Mouse (Mus musculus) adrenal gland, postnatal 14 days (tissue): ENCODE measurements around the gene Hsd17b2. TPM values are rescaled to one million over a fixed set of nuclear protein-coding genes. Genes with fewer than 3 reads are reported as not detected.
"Not testable (repeated sequence)": the region's sequence is repeated elsewhere in the genome, so short reads cannot be mapped to it uniquely, and the experiment has no call there.

ENCODE experiments used
- DNase-seq: peaks from one replicate; pipeline ENCODE4 v3.0.0; 2021; ENCODE audit warnings: mixed read lengths
- total RNA-seq: library from RNA; stranded (reverse); gene quantifications from 2 replicates; pipeline ENCODE4 v1.2.3, GENCODE M21; 2021

Gene Hsd17b2
- total RNA-seq, 1 experiment from 2014 or later = 25.3 TPM

DNA sequence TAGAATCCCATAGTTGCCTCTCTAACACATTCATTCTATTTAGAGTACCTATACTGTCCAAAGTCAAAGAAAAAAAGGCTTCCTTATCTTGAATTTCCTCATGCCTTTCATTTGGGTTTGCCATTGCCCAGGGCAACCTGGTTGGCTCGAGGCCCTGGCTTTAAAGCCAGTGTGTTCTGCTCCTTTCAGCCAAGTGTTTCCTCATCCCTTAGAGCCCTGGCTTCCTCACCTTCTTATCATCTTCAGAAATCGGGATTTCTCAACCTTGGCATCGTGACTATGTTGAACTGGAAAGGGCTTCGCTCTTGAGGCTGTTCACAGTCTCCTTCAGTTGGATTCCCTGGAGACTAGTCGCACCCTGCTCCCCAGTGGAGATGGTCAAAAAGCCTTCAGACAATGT, 12.9 kb downstream of the Hsd17b2 start:
- peak; percentile 60 for DNase-seq

- no peak for DNase-seq
These were observed 14.2 kb downstream of the Hsd17b2 start for GRCm38 (mm10) chr8:117715896-117716295.

DNA sequence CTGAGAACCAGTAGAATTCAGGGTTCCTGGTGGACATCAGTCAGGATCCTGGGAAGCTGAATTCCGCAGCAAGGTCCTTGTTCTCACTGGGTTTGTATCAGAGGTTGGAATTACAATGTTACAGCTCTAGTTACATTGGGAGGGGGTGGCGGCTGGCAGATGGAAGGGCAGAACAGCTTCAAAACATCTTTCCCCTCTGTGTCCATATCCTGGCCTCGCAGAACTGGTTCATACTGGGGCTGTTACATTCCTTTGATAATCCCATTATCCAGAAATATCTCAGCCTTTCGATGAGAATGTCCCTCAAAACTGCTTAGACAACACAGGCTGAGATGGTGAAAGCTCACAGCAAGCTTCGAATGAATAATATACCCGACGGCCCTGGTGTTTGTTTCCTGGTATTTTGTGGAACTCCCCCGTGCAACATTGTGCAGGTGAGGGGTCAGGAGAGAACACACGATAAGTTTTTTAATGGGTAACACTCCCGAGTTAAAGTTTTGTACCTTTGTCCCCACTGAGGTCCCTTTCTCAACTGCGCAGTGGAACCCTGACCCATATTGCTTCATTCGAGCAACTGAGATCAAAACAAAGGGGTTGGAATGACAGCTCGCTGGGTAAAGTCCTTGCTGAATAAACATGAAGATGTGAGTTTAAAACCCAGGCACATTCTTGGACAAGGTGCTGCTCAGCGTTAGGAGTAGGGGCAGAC, 16.6 kb downstream of the Hsd17b2 start:
- no peak for DNase-seq

GRCm38 (mm10) chr8:117726467-117726866, 24.8 kb downstream of the Hsd17b2 start:
- DNase-seq = no peak

DNA sequence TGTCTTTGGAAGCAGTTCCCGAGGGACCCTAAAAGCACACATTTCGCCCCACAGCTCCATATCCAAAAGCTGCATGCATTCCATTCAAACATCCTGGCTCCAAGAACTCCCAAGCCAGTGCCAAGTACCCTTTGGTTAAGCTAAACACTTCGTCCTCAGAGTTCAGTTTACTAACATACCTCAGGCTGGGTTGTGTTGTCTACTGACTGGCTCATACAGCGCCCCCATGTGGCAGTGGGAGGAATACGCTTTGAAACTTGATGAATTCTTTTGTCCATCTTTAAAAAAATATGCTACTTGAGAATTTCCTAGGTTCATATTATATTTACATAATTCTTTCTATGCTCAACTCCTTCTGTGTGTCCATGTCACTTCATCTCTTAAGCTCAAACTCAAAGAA, 25.9 kb downstream of the Hsd17b2 start:
- peak; percentile 27 for DNase-seq

- no peak for DNase-seq
These were observed 26.5 kb downstream of the Hsd17b2 start for GRCm38 (mm10) chr8:117728234-117728633.

DNA sequence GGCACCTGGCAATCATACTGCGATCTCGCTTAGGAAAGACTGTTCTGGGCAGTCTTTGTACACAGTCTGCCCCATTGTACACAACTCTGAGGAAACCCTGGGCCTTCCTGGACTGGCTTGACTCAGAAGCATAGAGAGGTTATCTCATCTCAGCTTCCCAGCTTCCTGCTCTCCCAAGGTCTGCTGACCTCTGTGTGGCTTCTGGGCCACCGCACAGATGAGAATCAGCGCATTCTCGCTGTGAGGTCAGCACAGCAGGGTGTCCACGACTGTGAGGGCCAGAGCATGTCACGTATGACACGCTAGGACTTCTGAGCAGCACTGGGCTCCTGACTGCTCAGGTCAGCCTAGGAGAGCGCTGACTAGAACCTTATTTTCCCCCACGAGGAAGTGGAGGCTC, 29.3 kb downstream of the Hsd17b2 start:
- no peak for DNase-seq

DNA sequence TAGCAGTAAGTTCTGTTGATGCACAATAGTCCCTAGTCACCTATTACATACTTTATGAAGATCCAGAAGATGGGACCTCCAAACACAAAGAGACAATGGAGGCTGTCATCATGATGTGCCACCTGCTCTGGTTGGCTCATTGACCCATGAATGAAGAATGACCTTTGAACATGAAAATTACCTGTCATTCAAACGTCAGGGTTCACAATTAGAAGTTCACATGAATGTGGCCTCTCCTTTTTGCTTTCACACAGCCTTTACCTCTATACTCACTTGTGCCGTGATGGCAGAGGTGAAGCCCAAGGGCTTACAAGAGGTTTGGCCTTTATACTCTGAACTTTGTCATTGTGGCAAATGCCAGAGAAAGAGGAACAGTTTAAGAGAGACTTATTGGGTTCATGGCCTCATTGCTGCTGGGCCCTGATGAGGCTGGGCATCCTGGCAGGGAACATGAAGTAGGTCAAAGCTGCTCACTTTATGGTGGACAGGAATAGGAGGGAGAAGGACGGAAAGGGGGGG, 35.0 kb downstream of the Hsd17b2 start:
- no peak for DNase-seq

DNA sequence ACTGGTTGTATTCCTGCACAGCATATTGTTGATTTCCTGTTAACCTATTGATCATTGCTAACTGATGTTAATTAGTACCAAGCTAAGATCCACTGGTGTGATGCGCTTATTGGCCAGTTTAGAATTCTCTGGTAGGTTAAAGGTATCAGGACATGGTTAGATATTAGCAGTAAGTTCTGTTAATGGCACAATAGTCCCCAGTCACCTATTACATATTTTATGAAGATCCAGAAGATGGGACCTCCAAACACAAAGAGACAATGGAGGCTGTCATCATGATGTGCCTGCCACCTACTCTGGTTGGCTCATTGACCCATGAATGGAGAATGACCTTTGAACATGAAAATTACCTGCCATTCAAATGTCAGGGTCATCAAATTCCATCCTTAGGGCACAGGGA, 36.5 kb downstream of the Hsd17b2 start:
- DNase-seq = not testable (repeated sequence)

DNA sequence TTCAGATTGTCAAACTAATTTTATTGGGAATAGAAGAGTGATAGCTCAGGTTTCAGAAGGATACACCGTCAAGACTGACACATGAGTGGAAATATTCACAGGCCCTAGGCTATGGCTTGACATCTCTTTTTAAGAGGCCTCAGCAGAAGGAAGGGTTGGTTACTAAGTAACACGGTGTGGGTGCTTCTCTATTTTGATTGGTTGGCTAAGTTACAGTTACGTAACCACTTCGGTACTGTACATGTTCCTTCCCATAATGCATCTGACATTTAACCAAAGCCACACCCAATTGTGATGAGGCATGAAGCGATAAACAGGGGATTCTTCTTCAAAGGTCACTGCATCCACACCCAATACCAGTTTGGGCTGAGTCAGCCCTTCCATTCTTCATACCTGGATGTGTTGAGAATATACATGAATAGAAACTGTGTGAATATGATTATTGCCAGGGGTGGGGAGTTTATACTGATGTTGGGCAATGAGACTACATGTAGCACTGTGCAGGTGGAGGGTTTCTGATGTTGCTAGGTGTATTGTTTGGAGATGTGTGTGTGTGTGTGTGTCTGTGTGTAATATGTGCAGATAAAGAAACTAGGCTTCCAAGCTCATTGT, 38.8 kb downstream of the Hsd17b2 start:
- DNase-seq = no peak

DNA sequence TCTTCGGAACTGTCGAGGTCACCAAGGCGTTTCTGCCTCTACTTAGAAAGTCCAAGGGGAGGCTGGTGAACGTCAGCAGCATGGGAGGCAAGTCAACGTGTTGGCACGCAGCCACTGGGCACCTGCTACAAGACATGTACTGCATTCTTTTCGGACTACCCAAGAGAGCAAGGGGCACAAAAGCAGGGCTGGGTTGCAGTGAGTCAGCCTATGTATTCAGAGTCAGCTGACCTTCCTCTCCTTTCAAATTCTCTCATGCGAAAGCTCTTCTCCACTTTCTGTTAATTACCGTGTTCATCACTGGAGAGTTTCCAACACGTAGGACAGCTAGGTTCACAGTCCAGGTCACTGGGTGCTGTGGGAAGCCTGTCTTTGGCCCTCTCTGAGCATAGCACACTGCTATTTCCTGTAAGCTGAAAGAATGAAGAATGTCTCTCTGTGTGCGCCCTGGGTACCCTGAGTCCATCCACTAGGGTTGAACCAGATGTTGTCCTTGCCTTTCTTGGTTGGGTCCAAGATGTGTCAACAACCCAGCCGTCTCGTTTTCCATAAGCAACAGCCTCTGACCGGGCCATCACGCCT, 40.8 kb downstream of the Hsd17b2 start:
- DNase-seq = no peak

DNA sequence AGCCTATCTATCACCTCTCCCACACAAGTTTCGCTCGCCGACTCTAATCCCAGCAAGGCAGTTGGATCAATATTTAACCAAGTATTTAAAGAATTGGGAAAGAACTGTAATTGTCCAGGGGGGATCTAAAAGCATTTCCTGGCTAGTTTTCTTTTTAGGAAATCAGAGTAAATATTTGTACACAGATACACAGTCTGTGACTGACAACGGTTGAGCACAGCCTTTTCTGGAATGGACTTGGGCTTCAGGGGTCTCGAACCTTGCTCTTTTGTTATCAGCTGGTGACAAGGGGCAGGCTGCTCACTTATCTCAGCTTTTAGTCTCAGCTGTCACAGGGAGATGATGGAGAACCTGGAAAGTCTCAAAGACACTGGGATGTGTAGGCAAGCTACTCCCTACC, 44.9 kb downstream of the Hsd17b2 start:
- no peak for DNase-seq

- no peak for DNase-seq
These were observed 45.7 kb downstream of the Hsd17b2 start for GRCm38 (mm10) chr8:117747428-117747827.

- no peak for DNase-seq
These were observed 46.4 kb downstream of the Hsd17b2 start for GRCm38 (mm10) chr8:117747886-117748730.

GRCm38 (mm10) chr8:117749436-117749835, 47.7 kb downstream of the Hsd17b2 start:
- no peak for DNase-seq

DNA sequence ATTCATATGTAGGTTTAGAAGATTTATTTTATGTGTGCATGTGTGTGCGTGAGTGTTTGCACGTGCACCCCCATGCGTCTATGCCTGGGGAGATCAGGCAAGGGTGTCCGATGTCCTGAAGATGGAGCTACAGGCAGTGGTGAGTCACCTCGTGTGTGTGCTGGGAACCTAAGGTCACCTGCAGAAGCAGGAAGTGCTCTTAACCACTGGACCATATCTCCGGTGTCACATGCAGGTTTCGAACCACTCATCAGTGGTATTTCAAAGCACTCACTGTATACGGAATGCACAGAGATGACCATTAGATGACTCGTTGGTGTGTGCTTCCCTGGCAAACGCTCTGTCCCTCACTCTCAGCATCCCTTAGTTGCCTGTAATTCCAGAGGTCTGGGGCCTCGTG, 56.2 kb downstream of the Hsd17b2 start:
- DNase-seq = no peak

DNA sequence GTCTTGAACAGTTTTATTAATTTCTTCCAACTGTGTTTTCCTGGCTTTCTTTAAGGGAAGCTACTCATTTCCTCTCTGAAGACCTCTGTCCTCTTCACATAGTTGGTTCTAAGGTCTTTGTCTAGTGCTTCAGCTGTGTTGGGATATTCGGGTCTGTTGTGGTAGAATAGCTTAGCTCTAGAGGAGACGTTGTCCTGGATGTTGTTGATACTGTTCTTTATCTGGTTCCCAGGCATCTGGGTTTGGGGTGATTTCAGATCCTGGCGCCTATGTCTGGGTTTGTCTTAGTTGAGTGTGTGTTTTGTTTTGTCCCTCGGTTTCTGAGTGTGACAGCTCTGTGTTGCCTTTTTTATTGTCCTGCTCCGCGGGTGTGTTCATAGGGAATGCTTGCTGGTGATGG, 61.1 kb downstream of the Hsd17b2 start:
- DNase-seq = no peak

DNA sequence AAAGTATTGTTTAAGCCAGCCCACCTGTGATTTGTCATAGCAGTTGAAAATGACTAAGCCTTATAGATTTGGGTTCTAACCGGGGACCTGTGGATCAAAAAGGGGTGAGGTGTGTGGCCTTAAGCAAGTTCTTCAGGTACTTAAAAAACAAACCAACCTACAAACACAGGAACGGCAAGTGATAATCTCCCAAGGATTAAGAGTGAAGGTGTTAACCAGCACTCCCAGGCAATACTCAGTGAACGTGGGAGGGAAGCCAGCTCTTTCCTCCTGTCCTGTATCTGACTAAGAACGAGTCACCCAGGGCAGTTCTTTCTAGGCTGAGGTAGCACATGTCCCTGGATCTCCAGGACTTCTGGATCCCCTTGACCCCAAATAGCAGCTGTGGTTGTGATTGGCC, 62.9 kb downstream of the Hsd17b2 start:
- no peak for DNase-seq

GRCm38 (mm10) chr8:117765947-117766346, 64.2 kb downstream of the Hsd17b2 start:
- no peak for DNase-seq

DNA sequence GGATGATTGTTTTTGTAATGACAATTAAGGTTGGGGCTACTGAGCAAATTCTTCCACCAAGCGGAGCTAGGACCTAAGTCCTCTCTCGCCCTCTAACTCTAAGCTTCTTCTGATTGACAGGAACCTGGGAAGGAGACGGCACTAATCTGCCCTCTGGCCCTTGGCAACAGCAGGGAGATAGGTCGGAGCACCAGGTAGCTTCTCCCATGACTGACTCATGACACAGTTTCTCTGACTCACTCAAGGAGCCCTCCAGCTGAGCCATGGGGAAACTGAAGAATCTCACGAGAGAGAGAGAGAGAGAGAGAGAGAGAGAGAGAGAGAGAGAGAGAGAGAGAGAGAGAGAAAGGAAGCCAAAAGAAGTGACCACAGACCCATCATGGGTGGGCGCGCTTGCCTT, 67.3 kb downstream of the Hsd17b2 start:
- DNase-seq = no peak

GRCm38 (mm10) chr8:117771115-117771836, 69.6 kb downstream of the Hsd17b2 start:
- DNase-seq = no peak

GRCm38 (mm10) chr8:117772126-117772525, 70.4 kb downstream of the Hsd17b2 start:
- peak; percentile 47 for DNase-seq
